In the genomic region with DNA sequence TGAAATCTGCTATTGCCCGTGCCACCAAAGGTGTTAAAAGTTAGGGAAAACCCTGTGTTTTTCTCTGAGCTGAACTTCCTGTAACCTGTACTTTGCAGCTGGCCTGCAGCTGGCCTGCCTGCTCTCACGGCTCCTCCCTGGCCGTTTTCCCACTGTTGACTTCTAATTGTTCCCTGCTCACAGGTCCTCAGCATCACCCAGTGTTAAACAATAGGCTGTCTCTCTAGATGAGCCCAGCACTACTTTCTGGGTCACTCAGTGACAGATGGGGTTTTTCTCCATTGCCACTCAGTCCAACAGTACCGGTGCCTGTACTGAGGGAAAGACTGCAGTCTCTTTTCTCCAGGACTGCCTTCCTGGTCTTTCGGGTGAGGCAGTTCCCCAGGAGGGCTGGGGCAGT, we compare ENCODE assay signal across 12 mouse cellular contexts. TPM values are rescaled to one million over a fixed set of nuclear protein-coding genes. Genes with fewer than 3 reads are reported as not detected.
DNase-seq lines count a peak whose midpoint lies in the region; ATAC-seq and TF ChIP-seq lines count a peak whose summit lies in the region.
"Had no signal": no experiment of that assay in that cellular context is flagged by ENCODE, and none has a peak within 500 bp of the region (broad histone marks: within the 10 kb centered on the region; RNA-seq: fewer than 3 reads in every experiment).

No protein-coding gene starts in this region.

- H3K4me3 ChIP-seq in cerebellum, adult 2 months (replicated peaks; ENCODE audit: insufficient read depth, low read depth, low read length), result no peak overlapping the region
- H3K4me3 ChIP-seq in lung, embryonic 14.5 days (ENCODE audit: low read depth, low read length), result no peak overlapping the region
- no peak overlapping the region for H3K4me3 ChIP-seq in lung, adult 2 months (replicated peaks; ENCODE audit: extremely low read depth, low read depth, low read length)
- H3K4me3 ChIP-seq in intestine, postnatal 0 days (ENCODE audit: low read depth, low read length), result no peak overlapping the region
- H3K4me3 ChIP-seq in stomach, embryonic 15.5 days (replicated peaks), result no peak overlapping the region
- H3K4me3 ChIP-seq: megakaryocyte, embryonic 14.5 days had no signal

- peak; percentile 35; the same call in 1 of the 2 replicates for ATAC-seq in lung, embryonic 14.5 days (ENCODE audit: insufficient read depth)
- peak; percentile 40; the same call in 1 of the 2 replicates for ATAC-seq in intestine, postnatal 0 days
- ATAC-seq in stomach, embryonic 15.5 days (ENCODE audit: insufficient read depth, low FRiP score, low read depth), result no peak
- ATAC-seq in CD4-positive, CD25-positive, alpha-beta regulatory T cell, adult 4 months, result no peak
- ATAC-seq: forebrain, postnatal 0 days had no signal

- H3K36me3 ChIP-seq in lung, embryonic 14.5 days (ENCODE audit: insufficient read depth), result no peaks in the 10 kb centered on the region
- H3K36me3 ChIP-seq in intestine, postnatal 0 days (ENCODE audit: control insufficient read depth, insufficient read depth), result no peaks in the 10 kb centered on the region
- H3K36me3 ChIP-seq in stomach, embryonic 15.5 days, result no peaks in the 10 kb centered on the region

- no peak overlapping the region for H3K4me2 ChIP-seq in lung, embryonic 14.5 days
- no peak overlapping the region for H3K4me2 ChIP-seq in intestine, postnatal 0 days (replicated peaks; ENCODE audit: low read depth)
- no peak overlapping the region for H3K4me2 ChIP-seq in stomach, embryonic 15.5 days

- peak; percentile 19 to 25 for DNase-seq in cerebellum, adult 2 months
- DNase-seq in cerebellum, postnatal 14 days, result no peak
- DNase-seq in lung, embryonic 14.5 days, result peak; percentile 45
- no peak for DNase-seq in lung, adult 2 months
- no peak for DNase-seq in frontal cortex, postnatal 10 days (ENCODE audit: low spot score in 2 of 2)
- DNase-seq: cerebellum, adult 11-12 months; forebrain, postnatal 0 days; thymus, postnatal 25 days had no signal

- H3K4me1 ChIP-seq in cerebellum, adult 2 months (ENCODE audit: control insufficient read depth, insufficient read depth, low read length), result peaks cover 4% of the 10 kb centered on the region; the same call in 1 of the 2 replicates
- H3K4me1 ChIP-seq in lung, embryonic 14.5 days (ENCODE audit: insufficient read depth), result no peaks in the 10 kb centered on the region
- no peaks in the 10 kb centered on the region; the same call in 1 of the 2 replicates for H3K4me1 ChIP-seq in lung, adult 2 months (ENCODE audit: control insufficient read depth, insufficient read depth, low read length)
- no peaks in the 10 kb centered on the region; the same call in 1 of the 2 replicates for H3K4me1 ChIP-seq in intestine, postnatal 0 days (replicated peaks; ENCODE audit: control insufficient read depth, insufficient read depth, low read length)
- H3K4me1 ChIP-seq in stomach, embryonic 15.5 days, result peaks cover 12% of the 10 kb centered on the region; the same call in 1 of the 2 replicates

- WGBS in cerebellum, adult 2 months, result 25% methylated on average over 5 of the region's 5 CpGs
- WGBS in lung, embryonic 14.5 days, result 22% methylated on average over 5 of the region's 5 CpGs
- 23% methylated on average over 5 of the region's 5 CpGs for WGBS in lung, adult 2 months
- 28% methylated on average over 5 of the region's 5 CpGs for WGBS in intestine, postnatal 0 days
- WGBS in stomach, embryonic 15.5 days, result 20% methylated on average over 5 of the region's 5 CpGs

- H3K27ac ChIP-seq in cerebellum, adult 2 months (ENCODE audit: insufficient read depth, low read length), result peak overlapping the region; percentile 58
- H3K27ac ChIP-seq in lung, embryonic 14.5 days (ENCODE audit: low read depth), result peak overlapping the region; percentile 38; the same call in 1 of the 2 replicates
- H3K27ac ChIP-seq in intestine, postnatal 0 days (ENCODE audit: low read depth, low read length), result no peak overlapping the region
- peak overlapping the region; percentile 69 for H3K27ac ChIP-seq in stomach, embryonic 15.5 days

- no peaks in the 10 kb centered on the region for H3K27me3 ChIP-seq in cerebellum, adult 2 months (ENCODE audit: control insufficient read depth, insufficient read depth, low read length)
- H3K27me3 ChIP-seq in lung, embryonic 14.5 days (ENCODE audit: insufficient read depth, low read length), result no peaks in the 10 kb centered on the region
- H3K27me3 ChIP-seq in intestine, postnatal 0 days (replicated peaks; ENCODE audit: control insufficient read depth, insufficient read depth, low read length), result no peaks in the 10 kb centered on the region
- H3K27me3 ChIP-seq in stomach, embryonic 15.5 days (replicated peaks), result no peaks in the 10 kb centered on the region

- no peak overlapping the region for H3K9ac ChIP-seq in lung, embryonic 14.5 days
- no peak overlapping the region for H3K9ac ChIP-seq in intestine, postnatal 0 days (ENCODE audit: low read depth, low read length)
- H3K9ac ChIP-seq in stomach, embryonic 15.5 days, result no peak overlapping the region
- H3K9ac ChIP-seq: forebrain, postnatal 0 days had no signal

- no peak for TF ChIP-seq CTCF in cerebellum, adult 2 months (IDR thresholded peaks at IDR 0.05; ENCODE audit: borderline replicate concordance, insufficient read depth, low read depth, low read length)
- TF ChIP-seq CTCF in lung, embryonic 14.5 days (IDR thresholded peaks at IDR 0.05; ENCODE audit: low read depth), result no peak
- no peak for TF ChIP-seq CTCF in lung, adult 2 months (IDR thresholded peaks at IDR 0.05; ENCODE audit: insufficient read depth, low read length)
- TF ChIP-seq CTCF in intestine, postnatal 0 days (IDR thresholded peaks at IDR 0.05; ENCODE audit: low read depth), result no peak

- no peak for TF ChIP-seq POLR2A in cerebellum, adult 2 months (IDR thresholded peaks at IDR 0.05; ENCODE audit: borderline replicate concordance, insufficient read depth, low read length)
- no peak for TF ChIP-seq POLR2A in lung, adult 2 months (IDR thresholded peaks at IDR 0.05; ENCODE audit: borderline replicate concordance, extremely low read depth, low read depth, low read length)

- no peaks in the 10 kb centered on the region for H3K9me3 ChIP-seq in lung, embryonic 14.5 days (ENCODE audit: low read depth, low read length)
- H3K9me3 ChIP-seq in intestine, postnatal 0 days (ENCODE audit: control insufficient read depth), result no peaks in the 10 kb centered on the region
- H3K9me3 ChIP-seq in stomach, embryonic 15.5 days, result no peaks in the 10 kb centered on the region

RNA-seq across cellular contexts. Expression of a gene that starts 22.3 kb away (rescaled TPM):
- 51.5 and 55.8 TPM in 2 replicates for polyA plus RNA-seq in cerebellum, adult 2 months (2012; rRNA removed)
- 4.1 and 6.8 TPM in 2 replicates for polyA plus RNA-seq in lung, embryonic 14.5 days (2014; fragmentation: Nextera tagmentation; extraction: Ambion mirVana)
- polyA plus RNA-seq in lung, adult 2 months (2012; rRNA removed), result 92.6 and 112 TPM in 2 replicates
- polyA plus RNA-seq in intestine, postnatal 0 days (2015; fragmentation: Nextera tagmentation; extraction: Ambion mirVana), result 12.6 and 15.0 TPM in 2 replicates
- polyA plus RNA-seq in stomach, embryonic 15.5 days (2015; fragmentation: Nextera tagmentation; extraction: Ambion mirVana), result 8.3 and 9.4 TPM in 2 replicates
- 10 to 100 TPM; 22.1 to 26.8 TPM for polyA plus RNA-seq in CD4-positive, CD25-positive, alpha-beta regulatory T cell, adult 4 months (2017; shearing (Covaris generic))

RNA-seq across cellular contexts. Expression of a gene that starts 51.4 kb away (rescaled TPM):
- polyA plus RNA-seq in cerebellum, adult 2 months (2012; rRNA removed), result 0.49 and 0.65 TPM in 2 replicates
- polyA plus RNA-seq in lung, embryonic 14.5 days (2014; fragmentation: Nextera tagmentation; extraction: Ambion mirVana), result 73.3 and 82.0 TPM in 2 replicates
- polyA plus RNA-seq in lung, adult 2 months (2012; rRNA removed), result 0.24 and 0.86 TPM in 2 replicates
- 8.4 and 9.1 TPM in 2 replicates for polyA plus RNA-seq in intestine, postnatal 0 days (2015; fragmentation: Nextera tagmentation; extraction: Ambion mirVana)
- 43.5 and 46.2 TPM in 2 replicates for polyA plus RNA-seq in stomach, embryonic 15.5 days (2015; fragmentation: Nextera tagmentation; extraction: Ambion mirVana)
- 1 to 10 TPM; 4.6 to 7.3 TPM for polyA plus RNA-seq in CD4-positive, CD25-positive, alpha-beta regulatory T cell, adult 4 months (2017; shearing (Covaris generic))

Comparison
In these comparisons a context has a peak if more than half of its experiments do, and no peak if none do; other contexts are left out.
1. DNase-seq: peak in cerebellum, adult 2 months (2 of 2) and lung, embryonic 14.5 days (single experiment); none in cerebellum, postnatal 14 days (0 of 2), lung, adult 2 months (single experiment) and frontal cortex, postnatal 10 days (0 of 2).
2. ATAC-seq: peak in lung, embryonic 14.5 days (single experiment) and intestine, postnatal 0 days (single experiment); none in stomach, embryonic 15.5 days (single experiment) and CD4-positive, CD25-positive, alpha-beta regulatory T cell, adult 4 months (single experiment).